Mouse (Mus musculus): ENCODE measurements around the gene AA986860.

Gene AA986860

DNA sequence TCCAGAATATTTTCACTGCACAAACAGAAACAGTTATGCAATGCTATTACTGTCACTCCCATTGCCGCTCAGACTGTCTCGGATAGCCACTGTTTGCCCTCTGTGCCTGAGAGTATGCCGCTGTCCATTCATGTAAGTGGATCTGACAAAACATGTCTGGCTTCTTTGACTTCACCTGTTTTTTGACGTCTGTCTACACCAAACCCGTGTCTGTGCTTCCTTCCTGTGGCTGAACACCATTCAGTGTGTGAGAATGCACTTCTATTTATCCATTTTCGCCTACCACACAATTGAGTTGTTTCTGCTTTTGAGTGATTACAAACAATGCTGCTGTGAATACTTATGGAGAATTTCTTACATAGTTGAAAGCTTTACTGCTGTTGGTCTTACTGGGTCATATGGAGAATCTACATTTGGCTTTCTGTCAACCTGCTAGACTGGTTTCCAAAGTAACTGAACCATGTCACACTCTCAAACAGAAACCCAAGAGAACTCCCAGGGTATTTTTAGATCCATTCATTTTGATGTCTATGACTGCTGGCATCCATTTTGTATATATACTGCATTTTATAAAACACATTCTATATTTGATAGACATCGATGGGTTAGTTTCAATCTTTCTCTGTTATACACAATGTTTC lies 44.0 kb downstream of the AA986860 start:
- DNase-seq (ENCODE audit: low read depth, low spot score): no peak

DNA sequence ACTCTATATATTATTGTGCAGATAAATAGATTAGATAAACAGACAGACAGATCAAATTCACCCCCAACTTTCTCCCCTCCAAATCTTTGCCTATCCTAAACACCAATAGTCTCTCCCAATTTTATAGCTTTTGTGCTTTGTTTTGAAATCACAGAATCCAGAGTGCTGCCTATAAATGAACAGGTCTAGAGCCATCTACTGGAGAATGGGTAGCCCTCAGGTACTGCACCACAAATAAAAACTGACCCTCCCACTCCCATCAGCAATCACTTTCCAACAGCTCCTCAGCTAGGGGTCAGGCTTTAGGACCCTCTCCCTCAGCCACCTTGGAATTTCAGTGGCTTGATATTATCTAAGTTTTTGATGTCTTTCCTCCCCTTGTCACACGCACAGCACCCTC lies 44.9 kb downstream of the AA986860 start:
- DNase-seq (ENCODE audit: low read depth, low spot score): peak; percentile 27

DNA sequence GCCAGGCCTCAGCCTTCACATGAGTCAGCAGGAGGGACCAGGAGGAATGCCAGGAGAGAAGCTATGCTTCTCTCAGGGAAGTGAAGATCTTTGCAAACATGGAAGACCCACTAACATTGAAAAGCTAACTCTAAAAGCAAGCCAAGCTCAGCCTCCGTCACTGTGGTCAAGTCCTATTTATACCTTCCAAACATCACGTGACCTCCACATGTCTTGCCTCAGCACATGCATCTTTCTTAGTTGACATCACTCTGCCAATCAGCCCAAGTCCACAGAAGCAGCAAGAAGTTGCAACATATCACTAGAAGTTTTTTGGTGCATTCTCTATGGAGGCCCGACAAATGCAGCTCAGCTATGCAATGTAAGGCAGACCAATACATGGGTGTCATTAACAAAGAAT lies 48.1 kb downstream of the AA986860 start:
- DNase-seq (ENCODE audit: low read depth, low spot score): peak; percentile 25

DNA sequence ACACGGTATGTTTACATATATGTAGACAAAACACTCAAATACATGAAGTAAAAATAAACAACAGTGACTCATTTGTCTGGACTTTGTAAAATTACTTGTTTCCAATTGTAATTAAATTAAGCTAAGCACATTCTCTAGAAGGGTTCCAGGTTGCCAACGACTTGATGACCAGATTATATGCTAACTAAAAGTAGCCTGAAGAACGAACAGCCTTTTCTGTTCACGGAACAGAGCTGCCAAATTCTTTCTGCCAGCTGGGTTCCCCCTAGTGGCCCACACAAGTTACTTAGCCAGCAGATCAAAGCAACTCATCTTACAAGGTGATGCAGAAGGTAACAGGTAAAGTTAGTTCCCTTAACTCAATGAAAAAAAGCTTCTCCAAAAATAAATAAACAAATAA lies 52.3 kb downstream of the AA986860 start:
- DNase-seq (ENCODE audit: low read depth, low spot score): peak; percentile 26

DNA sequence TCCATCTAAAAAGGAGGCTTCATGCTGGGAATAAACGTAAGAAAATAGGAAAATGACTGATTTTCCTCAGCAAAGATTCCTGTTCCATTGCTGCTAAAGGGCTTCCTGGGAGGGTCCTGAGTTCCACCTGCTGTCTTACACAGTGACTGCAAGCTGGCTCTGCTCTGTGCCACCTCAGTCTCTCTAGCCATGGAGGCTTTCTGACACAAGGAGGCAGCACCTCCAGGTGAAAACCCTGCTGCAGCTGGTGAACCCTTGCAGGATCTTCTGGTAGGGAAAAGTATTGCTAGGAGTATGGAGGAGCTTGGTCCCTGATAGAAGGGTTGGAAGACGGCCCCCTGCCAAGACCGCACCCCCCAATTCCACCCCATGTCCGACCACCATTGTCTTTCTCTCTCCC lies 55.2 kb downstream of the AA986860 start:
- no peak for DNase-seq (ENCODE audit: low read depth, low spot score)

DNA sequence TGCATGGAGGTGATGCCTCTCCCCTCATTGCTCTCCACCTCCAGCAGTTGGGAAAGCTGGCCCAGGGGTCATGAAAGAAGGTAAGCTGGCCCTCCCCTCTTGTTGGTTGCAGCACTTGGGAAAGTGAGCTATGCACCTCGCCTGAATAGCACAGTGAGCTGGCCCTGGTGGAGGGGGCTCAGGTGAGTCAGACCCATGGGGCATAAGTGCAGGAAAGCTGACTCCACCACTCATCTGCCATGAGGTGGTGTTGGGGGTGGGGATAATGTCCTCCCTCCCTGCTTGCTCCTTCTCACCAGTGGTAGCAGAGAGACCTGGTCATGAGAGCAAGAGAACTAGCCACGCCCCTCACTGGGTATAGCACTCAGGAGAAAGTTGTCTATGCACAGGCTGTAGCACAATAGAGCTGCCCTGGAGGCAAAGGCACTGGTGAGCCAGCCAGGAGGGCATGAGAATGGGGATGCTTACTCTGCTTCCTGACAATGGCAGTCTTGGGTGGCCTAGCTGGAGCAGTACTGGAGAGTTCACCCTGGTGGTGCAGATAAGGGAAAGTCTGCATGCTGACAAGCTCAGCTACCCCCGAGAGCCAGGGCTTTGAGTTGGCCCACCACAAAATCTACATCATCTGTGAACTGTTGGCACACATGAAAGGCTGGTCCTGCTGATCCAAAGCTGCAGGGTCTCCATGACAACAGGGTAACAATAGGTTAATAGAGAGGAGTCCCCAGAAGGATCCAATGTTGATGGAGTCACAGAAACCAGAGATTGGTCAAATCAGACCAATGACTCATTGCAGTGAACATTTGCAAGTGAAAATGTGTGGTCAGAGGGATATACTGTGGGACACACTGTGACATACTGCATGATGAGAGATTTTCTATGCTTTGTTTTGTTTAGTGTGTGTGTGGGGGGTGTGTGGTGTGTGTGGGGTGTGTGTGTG lies 58.0 kb downstream of the AA986860 start:
- peak; percentile 10 for DNase-seq (ENCODE audit: low read depth, low spot score)

Data from 3T3-L1 (cell line).